Mouse (Mus musculus) embryonic fibroblast, embryonic 13.5 days (primary cell): ENCODE measurements around the gene Ssh1.

ENCODE experiments used
- CTCF ChIP-seq: IDR thresholded peaks from 2 replicates; pipeline ENCODE4 v1.5.1; 2011; ENCODE audit warnings: mild to moderate bottlenecking, control low read depth, low read length, moderate library complexity, borderline replicate concordance; ENCODE audit not compliant: insufficient read depth
- POLR2A ChIP-seq: IDR thresholded peaks from 2 replicates; pipeline ENCODE4 v1.6.1; 2011; ENCODE audit warnings: low read depth, mild to moderate bottlenecking, control low read depth, low read length, moderate library complexity

GRCm38 (mm10) chr5:113989437-113990024, 4.2 kb downstream of the Ssh1 start:
- TF ChIP-seq CTCF (no peak), POLR2A (no peak)
